Mouse (Mus musculus) megakaryocyte progenitor cell, adult 5-6 weeks (primary cell): ENCODE measurements around the gene Olfr74. TPM values are rescaled to one million over a fixed set of nuclear protein-coding genes. Genes with fewer than 3 reads are reported as not detected.
"Not testable (repeated sequence)": the region's sequence is repeated elsewhere in the genome, so short reads cannot be mapped to it uniquely, and the experiment has no call there.

Source experiments
- ATAC-seq: replicated peaks from 2 replicates; pipeline ENCODE4 v1.8.0; 2016; ENCODE audit warnings: mild to moderate bottlenecking, moderate TSS enrichment, inconsistent platforms; ENCODE audit not compliant: poor library complexity
- total RNA-seq, 2 experiments: library from RNA; stranded (forward) in 1 of 2; stranded (reverse) in 1 of 2; fragments of 157-497, 149-512 nt in 1 of 2; fragments of 200-1000 nt in 1 of 2; gene quantifications; 2 replicates each; pipeline versions ENCODE4 v1.2.3 to v1.2.4; 2015 to 2017

Olfr74 gene
- total RNA-seq (2015) = not detected in 2 replicates
- total RNA-seq (2017) = not detected in 2 replicates

- ATAC-seq = no peak
Measured at GRCm38 (mm10) chr2:87974563-87974962, at the start of gene Olfr74. Gene Olfr74, minus strand, starts transcription at chr2:87974663.

- ATAC-seq = not testable (repeated sequence)
Measured at GRCm38 (mm10) chr2:88022474-88022873, 48.0 kb upstream of the Olfr74 start, which contains the start of gene Olfr1161. Gene Olfr1161, plus strand, starts transcription at chr2:88022774.

- no peak for ATAC-seq
Measured at GRCm38 (mm10) chr2:88007515-88008318, 33.3 kb upstream of the Olfr74 start, which contains the start of gene Olfr1160. Gene Olfr1160, minus strand, starts transcription at chr2:88008268.

- no peak for ATAC-seq
Measured at GRCm38 (mm10) chr2:87989813-87990212, 15.3 kb upstream of the Olfr74 start, which contains the start of gene Olfr1158. Gene Olfr1158, plus strand, starts transcription at chr2:87990113.

GRCm38 (mm10) chr2:87968199-87968598 lies 6.3 kb downstream of the Olfr74 start, which contains the start of gene Olfr1157:
Gene Olfr1157, minus strand, starts transcription at chr2:87968299.
- ATAC-seq = no peak

- no peak for ATAC-seq
Measured at GRCm38 (mm10) chr2:87953000-87953399, 21.5 kb downstream of the Olfr74 start, which contains the start of gene Olfr1156. Gene Olfr1156, minus strand, starts transcription at chr2:87953100.

GRCm38 (mm10) chr2:87945037-87945436 lies 29.4 kb downstream of the Olfr74 start, which contains the start of gene Olfr1155:
Gene Olfr1155, minus strand, starts transcription at chr2:87945137.
- no peak for ATAC-seq

Other genes with a start within 250 kb of the Olfr74 start
- gene Olfr1138, start 234.7 kb downstream of the Olfr74 start, total RNA-seq (2015) = not detected in 2 replicates
- gene Olfr1138, start 234.7 kb downstream of the Olfr74 start, total RNA-seq (2017) = not detected in 2 replicates
- not detected in 2 replicates for gene Olfr1140, start 230.9 kb downstream of the Olfr74 start, total RNA-seq (2015)
- gene Olfr1140, start 230.9 kb downstream of the Olfr74 start, total RNA-seq (2017) = not detected in 2 replicates
- not detected in 2 replicates for gene Olfr1141, start 220.7 kb downstream of the Olfr74 start, total RNA-seq (2015)
- not detected in 2 replicates for gene Olfr1141, start 220.7 kb downstream of the Olfr74 start, total RNA-seq (2017)
- gene Olfr152, start 195.2 kb downstream of the Olfr74 start, total RNA-seq (2015) = not detected in 2 replicates
- gene Olfr152, start 195.2 kb downstream of the Olfr74 start, total RNA-seq (2017) = not detected in 2 replicates
- gene Olfr1143, start 174.1 kb downstream of the Olfr74 start, total RNA-seq (2015) = not detected in 2 replicates
- not detected in 2 replicates for gene Olfr1143, start 174.1 kb downstream of the Olfr74 start, total RNA-seq (2017)
- gene Olfr1145, start 164.8 kb downstream of the Olfr74 start, total RNA-seq (2015) = not detected in 2 replicates
- gene Olfr1145, start 164.8 kb downstream of the Olfr74 start, total RNA-seq (2017) = not detected in 2 replicates
- gene Olfr1148, start 144.1 kb downstream of the Olfr74 start, total RNA-seq (2015) = not detected in 2 replicates
- not detected in 2 replicates for gene Olfr1148, start 144.1 kb downstream of the Olfr74 start, total RNA-seq (2017)
- gene Olfr1150-ps1, start 130.7 kb downstream of the Olfr74 start, total RNA-seq (2015) = not detected in 2 replicates
- gene Olfr1150-ps1, start 130.7 kb downstream of the Olfr74 start, total RNA-seq (2017) = not detected in 2 replicates
- not detected in 2 replicates for gene Olfr1151, start 118.8 kb downstream of the Olfr74 start, total RNA-seq (2015)
- gene Olfr1151, start 118.8 kb downstream of the Olfr74 start, total RNA-seq (2017) = not detected in 2 replicates
- not detected in 2 replicates for gene Olfr1152, start 108.2 kb downstream of the Olfr74 start, total RNA-seq (2015)
- not detected in 2 replicates for gene Olfr1152, start 108.2 kb downstream of the Olfr74 start, total RNA-seq (2017)
- gene Olfr1153, start 79.7 kb downstream of the Olfr74 start, total RNA-seq (2015) = not detected in 2 replicates
- not detected in 2 replicates for gene Olfr1153, start 79.7 kb downstream of the Olfr74 start, total RNA-seq (2017)
- gene Olfr1154, start 69.5 kb downstream of the Olfr74 start, total RNA-seq (2015) = not detected in 2 replicates
- not detected in 2 replicates for gene Olfr1154, start 69.5 kb downstream of the Olfr74 start, total RNA-seq (2017)
- gene Olfr1155, start 29.5 kb downstream of the Olfr74 start, total RNA-seq (2015) = not detected in 2 replicates
- not detected in 2 replicates for gene Olfr1155, start 29.5 kb downstream of the Olfr74 start, total RNA-seq (2017)
- gene Olfr1156, start 21.6 kb downstream of the Olfr74 start, total RNA-seq (2015) = not detected in 2 replicates
- gene Olfr1156, start 21.6 kb downstream of the Olfr74 start, total RNA-seq (2017) = not detected in 2 replicates
- gene Olfr1157, start 6.4 kb downstream of the Olfr74 start, total RNA-seq (2015) = not detected in 2 replicates
- not detected in 2 replicates for gene Olfr1157, start 6.4 kb downstream of the Olfr74 start, total RNA-seq (2017)
- not detected in 2 replicates for gene Olfr1158, start 15.4 kb upstream of the Olfr74 start, total RNA-seq (2015)
- not detected in 2 replicates for gene Olfr1158, start 15.4 kb upstream of the Olfr74 start, total RNA-seq (2017)
- not detected in 2 replicates for gene Olfr1160, start 33.6 kb upstream of the Olfr74 start, total RNA-seq (2015)
- gene Olfr1160, start 33.6 kb upstream of the Olfr74 start, total RNA-seq (2017) = not detected in 2 replicates
- gene Olfr1161, start 48.1 kb upstream of the Olfr74 start, total RNA-seq (2015) = not detected in 2 replicates
- gene Olfr1161, start 48.1 kb upstream of the Olfr74 start, total RNA-seq (2017) = not detected in 2 replicates
- gene Olfr73, start 63.0 kb upstream of the Olfr74 start, total RNA-seq (2015) = not detected in 2 replicates
- not detected in 2 replicates for gene Olfr73, start 63.0 kb upstream of the Olfr74 start, total RNA-seq (2017)
- gene Olfr1162, start 76.5 kb upstream of the Olfr74 start, total RNA-seq (2015) = not detected in 2 replicates
- gene Olfr1162, start 76.5 kb upstream of the Olfr74 start, total RNA-seq (2017) = not detected in 2 replicates
- gene Olfr1163, start 97.2 kb upstream of the Olfr74 start, total RNA-seq (2015) = not detected in 2 replicates
- gene Olfr1163, start 97.2 kb upstream of the Olfr74 start, total RNA-seq (2017) = not detected in 2 replicates
- not detected in 2 replicates for gene Olfr1164, start 119.3 kb upstream of the Olfr74 start, total RNA-seq (2015)
- not detected in 2 replicates for gene Olfr1164, start 119.3 kb upstream of the Olfr74 start, total RNA-seq (2017)
- not detected in 2 replicates for gene Olfr1166, start 153.6 kb upstream of the Olfr74 start, total RNA-seq (2015)
- not detected in 2 replicates for gene Olfr1166, start 153.6 kb upstream of the Olfr74 start, total RNA-seq (2017)
- gene Olfr1167, start 180.5 kb upstream of the Olfr74 start, total RNA-seq (2015) = not detected in 2 replicates
- gene Olfr1167, start 180.5 kb upstream of the Olfr74 start, total RNA-seq (2017) = not detected in 2 replicates
- gene Olfr1168, start 207.2 kb upstream of the Olfr74 start, total RNA-seq (2015) = not detected in 2 replicates
- not detected in 2 replicates for gene Olfr1168, start 207.2 kb upstream of the Olfr74 start, total RNA-seq (2017)